Mouse (Mus musculus): ENCODE results near the gene Pde10a. TPM values are rescaled to one million over a fixed set of nuclear protein-coding genes. Genes with fewer than 3 reads are reported as not detected.
"Not testable (repeated sequence)": the region's sequence is repeated elsewhere in the genome, so short reads cannot be mapped to it uniquely, and the experiment has no call there.

Gene Pde10a
- polyA plus RNA-seq, 1 experiment from 2014 or later, result 1.4 TPM

DNA sequence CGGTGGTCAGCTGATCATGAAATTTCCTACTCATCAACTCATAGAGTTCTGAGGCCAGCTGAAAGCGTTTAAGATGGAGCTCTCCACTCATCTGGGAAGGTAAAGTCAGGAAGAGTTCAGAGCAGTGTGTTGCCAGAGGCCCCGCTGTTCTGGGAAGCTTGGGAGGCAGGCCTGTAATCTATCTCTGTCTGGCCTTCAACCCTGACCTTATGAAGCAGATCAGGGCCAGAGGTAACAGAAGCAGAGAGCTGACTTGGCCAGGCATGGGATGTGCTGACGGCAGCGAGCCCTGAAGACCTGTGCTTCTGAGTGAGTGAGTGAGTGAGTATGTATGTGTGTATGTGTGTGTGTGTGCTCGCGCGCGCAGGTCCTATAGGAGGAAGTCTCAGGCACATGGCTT lies 132.5 kb downstream of the Pde10a start:
- no peak overlapping the region for H3K4me3 ChIP-seq
- H3K36me3 ChIP-seq, result no peaks in the 10 kb centered on the region
- H3K27me3 ChIP-seq, result no peaks in the 10 kb centered on the region
- H3K9ac ChIP-seq, result no peak overlapping the region
- no peaks in the 10 kb centered on the region for H3K9me3 ChIP-seq (replicated peaks)
- peak; percentile 43; the same call in 1 of the 2 replicates for ATAC-seq (replicated peaks; ENCODE audit: insufficient number of reproducible peaks, insufficient read depth, low FRiP score, low read depth)
- 72% methylated on average over 9 of the region's 9 CpGs for WGBS
- no peak overlapping the region for H3K4me2 ChIP-seq
- no peak overlapping the region for H3K27ac ChIP-seq
- H3K4me1 ChIP-seq (replicated peaks), result no peaks in the 10 kb centered on the region

GRCm38 (mm10) chr17:8658751-8659454 lies 133.7 kb downstream of the Pde10a start:
- H3K4me3 ChIP-seq, result no peak overlapping the region
- no peak overlapping the region for H3K9ac ChIP-seq
- no peaks in the 10 kb centered on the region for H3K27me3 ChIP-seq
- H3K27ac ChIP-seq, result no peak overlapping the region
- H3K9me3 ChIP-seq (replicated peaks), result no peaks in the 10 kb centered on the region
- no peaks in the 10 kb centered on the region for H3K36me3 ChIP-seq
- WGBS, result 59% methylated on average over 16 of the region's 16 CpGs
- no peak for ATAC-seq (replicated peaks; ENCODE audit: insufficient number of reproducible peaks, insufficient read depth, low FRiP score, low read depth)
- H3K4me1 ChIP-seq (replicated peaks), result no peaks in the 10 kb centered on the region
- H3K4me2 ChIP-seq, result no peak overlapping the region

DNA sequence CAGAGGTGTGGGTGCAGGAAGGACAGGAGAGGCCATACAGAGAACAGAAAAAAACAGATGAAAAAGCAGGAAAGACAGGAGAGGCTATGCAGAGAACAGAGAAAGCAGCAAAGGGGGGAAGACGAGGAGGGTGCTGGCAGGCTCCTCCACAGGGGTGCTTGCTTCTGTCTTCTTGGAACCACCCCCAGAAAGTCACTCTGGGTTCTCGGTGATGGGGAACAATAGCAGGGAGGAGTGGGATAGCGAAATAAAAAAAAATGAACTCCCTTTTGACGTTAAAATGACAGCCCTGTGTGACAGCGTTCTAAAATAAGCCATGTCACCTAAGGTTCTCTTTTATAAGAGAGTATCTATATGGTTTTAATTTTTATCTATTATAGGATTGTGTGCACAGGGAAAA lies 141.7 kb downstream of the Pde10a start:
- Histone ChIP-seq H3K36me3 (no peaks in the 10 kb centered on the region), H3K27me3 (0 out of 2 replicates have a peak, but pooled peaks cover 4% of the 10 kb centered on the region), H3K9me3 (replicated peaks) (no peaks in the 10 kb centered on the region), H3K4me2 (no peak overlapping the region), H3K4me1 (replicated peaks) (no peaks in the 10 kb centered on the region), H3K27ac (no peak overlapping the region), H3K9ac (no peak overlapping the region), H3K4me3 (no peak overlapping the region)
- WGBS, result 55% methylated on average over 5 of the region's 5 CpGs
- no peak for ATAC-seq (replicated peaks; ENCODE audit: insufficient number of reproducible peaks, insufficient read depth, low FRiP score, low read depth)

DNA sequence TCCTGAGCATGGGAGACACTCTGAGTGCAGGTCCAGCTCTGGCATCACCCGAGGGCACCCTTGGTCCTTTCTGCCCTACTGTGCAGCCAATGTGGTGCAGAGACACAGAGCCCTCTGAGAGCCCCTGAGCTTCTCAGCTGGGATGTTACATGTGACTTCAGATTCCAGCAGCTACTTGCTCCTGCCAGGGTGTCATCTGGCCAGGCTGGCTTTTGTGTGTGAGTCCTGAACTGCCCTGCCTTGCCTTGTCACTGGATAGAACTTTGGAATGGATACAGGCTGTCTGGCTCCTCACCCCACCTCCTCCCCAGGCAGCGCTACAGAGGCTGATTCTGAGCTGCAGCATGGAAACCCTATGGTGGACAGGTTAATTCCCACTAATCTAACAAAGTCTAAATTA lies 149.5 kb downstream of the Pde10a start:
- no peaks in the 10 kb centered on the region for H3K9me3 ChIP-seq (replicated peaks)
- H3K9ac ChIP-seq, result no peak overlapping the region
- H3K4me3 ChIP-seq, result no peak overlapping the region
- H3K27ac ChIP-seq, result no peak overlapping the region
- no peaks in the 10 kb centered on the region for H3K27me3 ChIP-seq
- H3K4me1 ChIP-seq (replicated peaks), result no peaks in the 10 kb centered on the region
- ATAC-seq (replicated peaks; ENCODE audit: insufficient number of reproducible peaks, insufficient read depth, low FRiP score, low read depth), result no peak
- no peak overlapping the region for H3K4me2 ChIP-seq
- H3K36me3 ChIP-seq, result no peaks in the 10 kb centered on the region
- WGBS, result 74% methylated on average over 2 of the region's 2 CpGs

DNA sequence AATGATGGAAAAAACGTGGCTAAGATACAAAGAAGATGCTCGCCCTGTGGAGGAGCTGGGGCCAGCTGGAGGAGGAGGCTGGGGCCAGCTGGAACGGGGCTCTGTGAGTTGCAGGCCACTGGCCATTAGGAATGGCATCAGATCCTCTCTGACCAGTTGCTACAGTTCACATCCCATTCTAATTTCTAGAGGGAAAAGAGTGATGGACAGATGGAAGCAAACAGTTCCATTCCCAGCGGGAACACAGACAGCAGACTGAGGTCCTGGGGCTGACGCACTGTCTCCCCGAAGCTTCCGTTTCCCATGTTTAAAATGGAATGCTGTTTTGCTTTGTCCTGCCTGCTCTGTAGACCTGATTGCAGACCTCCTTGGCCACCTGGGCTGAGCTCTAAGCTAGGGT lies 161.2 kb downstream of the Pde10a start:
- 71% methylated on average over 7 of the region's 7 CpGs for WGBS
- H3K27ac ChIP-seq, result no peak overlapping the region
- H3K9me3 ChIP-seq (replicated peaks), result no peaks in the 10 kb centered on the region
- no peak for ATAC-seq (replicated peaks; ENCODE audit: insufficient number of reproducible peaks, insufficient read depth, low FRiP score, low read depth)
- H3K36me3 ChIP-seq, result no peaks in the 10 kb centered on the region
- H3K9ac ChIP-seq, result no peak overlapping the region
- no peaks in the 10 kb centered on the region for H3K27me3 ChIP-seq
- no peak overlapping the region for H3K4me2 ChIP-seq
- no peak overlapping the region for H3K4me3 ChIP-seq
- H3K4me1 ChIP-seq (replicated peaks), result no peaks in the 10 kb centered on the region

GRCm38 (mm10) chr17:8688096-8688495 lies 162.9 kb downstream of the Pde10a start:
- H3K4me2 ChIP-seq, result no peak overlapping the region
- no peaks in the 10 kb centered on the region for H3K27me3 ChIP-seq
- no peak overlapping the region for H3K27ac ChIP-seq
- no peak for ATAC-seq (replicated peaks; ENCODE audit: insufficient number of reproducible peaks, insufficient read depth, low FRiP score, low read depth)
- no peaks in the 10 kb centered on the region for H3K4me1 ChIP-seq (replicated peaks)
- H3K9ac ChIP-seq, result no peak overlapping the region
- H3K4me3 ChIP-seq, result no peak overlapping the region
- 68% methylated on average over 3 of the region's 3 CpGs for WGBS
- H3K9me3 ChIP-seq (replicated peaks), result no peaks in the 10 kb centered on the region
- H3K36me3 ChIP-seq, result no peaks in the 10 kb centered on the region

- Histone ChIP-seq H3K27me3 (no peaks in the 10 kb centered on the region), H3K4me1 (replicated peaks) (no peaks in the 10 kb centered on the region), H3K4me2 (no peak overlapping the region), H3K9me3 (replicated peaks) (no peaks in the 10 kb centered on the region; the same call in 1 of the 2 replicates), H3K27ac (no peak overlapping the region), H3K36me3 (no peaks in the 10 kb centered on the region), H3K9ac (no peak overlapping the region), H3K4me3 (no peak overlapping the region)
- WGBS, result 78% methylated on average over 1 of the region's 1 CpGs
- ATAC-seq (replicated peaks; ENCODE audit: insufficient number of reproducible peaks, insufficient read depth, low FRiP score, low read depth), result no peak
These were observed 173.1 kb downstream of the Pde10a start for GRCm38 (mm10) chr17:8698265-8698664.

DNA sequence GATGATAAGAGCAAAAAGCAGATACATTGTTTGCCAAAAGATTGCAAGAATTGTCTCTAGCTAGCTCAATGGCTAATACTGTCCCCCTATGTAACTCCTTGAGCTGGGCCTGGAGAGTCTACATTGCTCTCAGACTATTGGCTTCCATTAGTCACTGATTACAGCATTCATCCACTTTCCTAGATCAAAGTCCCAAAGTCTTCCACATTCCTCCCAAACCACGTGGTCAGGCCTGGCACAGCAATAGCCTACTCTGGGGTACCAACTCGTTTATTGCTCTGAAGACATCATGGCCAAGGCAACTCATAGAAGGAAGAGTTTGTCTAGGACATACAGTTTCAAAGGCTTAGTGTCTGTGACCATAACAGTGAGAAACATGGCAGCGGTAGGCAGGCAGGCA lies 173.6 kb downstream of the Pde10a start:
- ATAC-seq (replicated peaks; ENCODE audit: insufficient number of reproducible peaks, insufficient read depth, low FRiP score, low read depth), result no peak
- H3K36me3 ChIP-seq, result no peaks in the 10 kb centered on the region
- no peaks in the 10 kb centered on the region for H3K4me1 ChIP-seq (replicated peaks)
- no peak overlapping the region for H3K4me3 ChIP-seq
- H3K9ac ChIP-seq, result no peak overlapping the region
- no peaks in the 10 kb centered on the region for H3K27me3 ChIP-seq
- no peak overlapping the region for H3K27ac ChIP-seq
- WGBS, result 75% methylated on average over 3 of the region's 3 CpGs
- no peaks in the 10 kb centered on the region; the same call in 1 of the 2 replicates for H3K9me3 ChIP-seq (replicated peaks)
- no peak overlapping the region for H3K4me2 ChIP-seq

GRCm38 (mm10) chr17:8701096-8701495 lies 175.9 kb downstream of the Pde10a start:
- H3K9me3 ChIP-seq (replicated peaks), result no peaks in the 10 kb centered on the region; the same call in 1 of the 2 replicates
- H3K27me3 ChIP-seq, result no peaks in the 10 kb centered on the region
- H3K9ac ChIP-seq, result no peak overlapping the region
- no peaks in the 10 kb centered on the region for H3K4me1 ChIP-seq (replicated peaks)
- H3K36me3 ChIP-seq, result no peaks in the 10 kb centered on the region
- no peak overlapping the region for H3K4me2 ChIP-seq
- ATAC-seq (replicated peaks; ENCODE audit: insufficient number of reproducible peaks, insufficient read depth, low FRiP score, low read depth), result no peak
- no peak overlapping the region for H3K4me3 ChIP-seq
- H3K27ac ChIP-seq, result no peak overlapping the region
- WGBS, result 61% methylated on average over 7 of the region's 7 CpGs

GRCm38 (mm10) chr17:8702503-8702902 lies 177.3 kb downstream of the Pde10a start:
- Histone ChIP-seq H3K4me1 (replicated peaks) (no peaks in the 10 kb centered on the region), H3K36me3 (no peaks in the 10 kb centered on the region), H3K4me3 (no peak overlapping the region), H3K9ac (no peak overlapping the region), H3K9me3 (replicated peaks) (no peaks in the 10 kb centered on the region), H3K27ac (no peak overlapping the region), H3K27me3 (no peaks in the 10 kb centered on the region), H3K4me2 (no peak overlapping the region)
- WGBS, result 83% methylated on average over 5 of the region's 5 CpGs
- no peak for ATAC-seq (replicated peaks; ENCODE audit: insufficient number of reproducible peaks, insufficient read depth, low FRiP score, low read depth)

GRCm38 (mm10) chr17:8708006-8708405 lies 182.8 kb downstream of the Pde10a start:
- ATAC-seq (replicated peaks; ENCODE audit: insufficient number of reproducible peaks, insufficient read depth, low FRiP score, low read depth), result no peak
- Histone ChIP-seq H3K27ac (no peak overlapping the region), H3K4me3 (no peak overlapping the region), H3K9me3 (replicated peaks) (no peaks in the 10 kb centered on the region), H3K4me1 (replicated peaks) (no peaks in the 10 kb centered on the region), H3K36me3 (no peaks in the 10 kb centered on the region), H3K9ac (no peak overlapping the region), H3K4me2 (no peak overlapping the region), H3K27me3 (no peaks in the 10 kb centered on the region)

- not testable (repeated sequence) for H3K36me3 ChIP-seq; H3K9me3 ChIP-seq (replicated peaks); H3K4me2 ChIP-seq; H3K27ac ChIP-seq; H3K27me3 ChIP-seq; H3K4me3 ChIP-seq; H3K9ac ChIP-seq; ATAC-seq (replicated peaks; ENCODE audit: insufficient number of reproducible peaks, insufficient read depth, low FRiP score, low read depth); H3K4me1 ChIP-seq (replicated peaks)
- WGBS, result 81% methylated on average over 2 of the region's 2 CpGs
These were observed 187.6 kb downstream of the Pde10a start for GRCm38 (mm10) chr17:8712734-8713133.
